Mouse (Mus musculus) midbrain, embryonic 10.5 days (tissue): ENCODE measurements at regions not wholly inside any gene's neighbourhood (a gene's known extent, or its start where the extent isn't known, plus 50 kb on each side); places are given as distances from the start of the nearest gene placed in this dataset.

Experiments used
- DNase-seq: peaks from one replicate; pipeline ENCODE4 v3.0.0-alpha.2; 2017; ENCODE audit warnings: low spot score
- H3K27ac ChIP-seq: fragments of 300-500 bp; sonication (generic); replicated peaks from 2 replicates; pipeline ENCODE4 v1.5.1; 2016; ENCODE audit warnings: mild to moderate bottlenecking
- H3K27me3 ChIP-seq: fragments of 300-500 bp; sonication (generic); 2 replicates; pipeline ENCODE4 v1.6.1; 2016; ENCODE audit warnings: low read depth, mild to moderate bottlenecking; ENCODE audit not compliant: poor library complexity, severe bottlenecking
- H3K36me3 ChIP-seq: fragments of 300-500 bp; sonication (generic); 2 replicates; pipeline ENCODE4 v1.6.1; 2016; ENCODE audit warnings: mild to moderate bottlenecking, moderate library complexity
- H3K4me1 ChIP-seq: fragments of 300-500 bp; sonication (generic); 2 replicates; pipeline ENCODE4 v1.6.1; 2016
- H3K4me3 ChIP-seq: fragments of 300-500 bp; sonication (generic); 2 replicates; pipeline ENCODE4 v1.5.1; 2016; ENCODE audit warnings: mild to moderate bottlenecking, moderate library complexity
- H3K9me3 ChIP-seq: fragments of 300-500 bp; sonication (generic); replicated peaks from 2 replicates; pipeline ENCODE4 v1.6.1; 2016; ENCODE audit warnings: mild to moderate bottlenecking
- WGBS: fragments of 180-500 bp; shearing (Covaris S2); methylation state at CpG from one replicate; pipeline ENCODE4 v1.1.7; 2016; 5-methylcytosine and 5-hydroxymethylcytosine counted together

DNA sequence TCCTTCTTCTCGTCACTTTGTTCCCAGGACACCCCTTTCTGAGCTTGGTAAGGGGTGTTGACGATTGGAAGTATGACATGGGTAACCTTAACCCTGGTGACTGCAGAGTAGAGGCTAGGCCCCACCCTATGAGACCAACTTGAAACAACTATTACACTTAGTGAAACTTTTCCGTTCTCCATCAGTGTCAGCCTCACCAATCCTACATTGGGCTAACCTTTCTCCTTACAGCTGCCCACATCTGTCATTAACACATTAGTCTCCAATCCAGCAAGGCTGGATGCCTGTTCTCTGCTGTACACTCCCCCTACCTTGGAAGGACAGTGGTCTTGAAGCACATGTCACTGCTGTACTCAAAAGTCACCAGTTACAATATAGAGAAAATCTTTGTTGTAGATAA, 186.9 kb downstream of the Thbs2 start:
- Histone ChIP-seq H3K4me1 (no peaks in the 10 kb centered on the region), H3K27me3 (no peaks in the 10 kb centered on the region), H3K27ac (no peak overlapping the region), H3K36me3 (no peaks in the 10 kb centered on the region), H3K4me3 (no peak overlapping the region), H3K9me3 (no peaks in the 10 kb centered on the region)
- DNase-seq: no peak
- 88% methylated on average over 3 of the region's 3 CpGs for WGBS

DNA sequence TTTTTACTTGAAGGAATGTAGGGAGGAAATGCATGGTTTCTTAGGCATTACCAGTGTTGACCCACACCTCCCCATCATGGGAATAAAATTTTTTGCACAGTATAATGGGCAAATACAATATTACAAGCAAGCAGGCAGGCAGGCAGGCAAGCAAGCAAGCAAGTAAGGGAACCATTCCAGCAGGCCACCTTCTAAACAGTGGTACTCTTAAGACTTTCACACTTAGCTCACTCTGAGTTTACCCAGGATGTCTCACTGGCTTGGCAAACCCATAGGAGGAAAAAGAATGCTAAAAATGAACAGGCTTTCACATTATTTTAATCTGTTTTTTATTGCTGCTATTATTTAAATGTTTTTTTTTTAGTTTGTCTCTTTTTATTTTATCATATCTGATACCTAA, 187.9 kb downstream of the Thbs2 start:
- H3K27me3 ChIP-seq: no peaks in the 10 kb centered on the region
- H3K4me3 ChIP-seq: no peak overlapping the region
- DNase-seq: no peak
- H3K36me3 ChIP-seq: no peaks in the 10 kb centered on the region
- no peak overlapping the region for H3K27ac ChIP-seq
- no peaks in the 10 kb centered on the region for H3K9me3 ChIP-seq
- H3K4me1 ChIP-seq: no peaks in the 10 kb centered on the region

DNA sequence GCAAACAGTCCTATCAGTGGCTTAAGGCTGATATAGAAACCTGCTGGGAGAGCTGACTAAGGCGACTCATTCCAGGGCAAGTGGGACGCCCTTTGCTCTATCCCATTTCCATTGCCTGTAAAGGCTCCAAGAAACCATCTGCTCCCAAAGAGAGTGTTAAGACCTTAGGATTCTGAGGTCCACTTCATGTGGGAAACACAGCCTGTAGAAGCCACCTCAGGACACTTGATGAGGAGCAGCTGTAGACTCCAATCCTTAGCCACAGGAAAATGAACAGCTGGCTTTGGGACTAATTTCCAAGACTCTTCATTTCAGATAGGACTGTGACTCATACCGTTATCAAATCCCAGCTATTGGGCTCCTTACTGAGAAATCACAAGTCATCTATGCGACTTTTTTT, 188.6 kb downstream of the Thbs2 start:
- no peak for DNase-seq

DNA sequence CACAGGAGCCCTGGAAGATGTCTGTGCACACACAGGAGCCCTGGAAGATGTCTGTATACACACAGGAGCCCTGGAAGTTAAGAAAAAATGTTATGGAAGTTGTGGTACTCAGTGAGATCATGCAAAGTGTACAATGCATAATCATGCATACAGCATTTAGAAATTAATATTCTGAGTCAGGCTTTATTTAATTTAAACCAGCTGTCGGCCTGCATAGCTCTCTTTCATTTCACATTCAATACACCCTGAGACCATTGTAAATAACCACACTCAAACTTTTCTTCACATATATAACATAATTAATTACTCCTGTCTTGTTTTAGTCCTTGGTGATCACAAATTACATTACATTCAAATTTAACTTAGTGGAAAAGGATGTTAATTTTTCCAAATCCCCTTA, 190.4 kb downstream of the Thbs2 start:
- 95% methylated on average over 1 of the region's 1 CpGs for WGBS
- Histone ChIP-seq H3K27ac (no peak overlapping the region), H3K4me3 (no peak overlapping the region), H3K36me3 (no peaks in the 10 kb centered on the region), H3K4me1 (no peaks in the 10 kb centered on the region), H3K27me3 (no peaks in the 10 kb centered on the region), H3K9me3 (no peaks in the 10 kb centered on the region)
- DNase-seq: no peak

More for the DNA sequence above, 188.6 kb downstream of the Thbs2 start:
- H3K36me3 ChIP-seq: no peaks in the 10 kb centered on the region
- no peaks in the 10 kb centered on the region for H3K9me3 ChIP-seq
- 83% methylated on average over 4 of the region's 4 CpGs for WGBS
- H3K27me3 ChIP-seq: no peaks in the 10 kb centered on the region
- H3K4me3 ChIP-seq: no peak overlapping the region
- no peaks in the 10 kb centered on the region for H3K4me1 ChIP-seq
- no peak overlapping the region for H3K27ac ChIP-seq

DNA sequence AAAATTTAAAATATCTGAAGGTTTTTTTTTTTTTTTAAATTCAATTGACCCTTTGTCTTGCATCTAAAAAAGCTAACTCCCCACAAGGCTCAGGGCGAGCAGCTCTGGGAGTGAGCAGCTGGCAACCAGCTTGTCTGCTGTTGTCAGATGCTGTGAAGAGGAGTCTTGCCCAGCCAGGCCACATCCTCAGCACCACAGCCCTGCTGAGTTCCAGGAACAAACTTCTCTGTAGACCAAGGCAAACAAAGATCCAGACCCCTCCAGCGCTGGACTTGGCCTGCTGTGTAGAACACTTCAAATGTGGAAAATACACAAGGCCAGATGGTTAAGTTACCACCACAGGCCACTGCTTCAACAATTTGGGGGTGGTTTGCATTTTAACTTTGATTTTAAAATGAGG, 192.7 kb downstream of the Thbs2 start:
- 82% methylated on average over 2 of the region's 2 CpGs for whole genome bisulfite sequencing

DNA sequence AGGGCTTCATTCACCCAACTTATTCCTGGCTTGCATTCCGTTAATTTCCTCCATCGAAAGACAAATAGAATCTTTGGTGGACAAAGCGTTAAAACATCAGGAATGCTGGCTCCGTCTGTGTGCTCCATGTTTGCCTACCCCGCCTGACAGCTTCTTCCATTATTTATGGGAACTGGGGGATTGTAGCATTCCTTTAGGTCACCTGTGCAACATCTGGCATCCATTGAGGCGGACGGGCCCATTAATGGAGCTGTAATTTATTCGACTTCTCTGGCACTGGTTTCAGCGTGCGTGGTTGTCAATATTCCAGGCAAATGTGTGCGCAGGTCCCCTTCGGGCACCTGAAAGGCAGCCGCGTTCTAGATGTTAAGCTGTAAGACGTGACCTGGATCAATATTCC, 196.9 kb downstream of the Thbs2 start:
- WGBS: 89% methylated on average over 15 of the region's 15 CpGs
- H3K27me3 ChIP-seq: no peaks in the 10 kb centered on the region
- H3K4me3 ChIP-seq: no peak overlapping the region
- no peaks in the 10 kb centered on the region for H3K36me3 ChIP-seq
- no peaks in the 10 kb centered on the region for H3K9me3 ChIP-seq
- DNase-seq: no peak
- no peak overlapping the region for H3K27ac ChIP-seq
- peaks cover 10% of the 10 kb centered on the region; the same call in 1 of the 2 replicates for H3K4me1 ChIP-seq

More for the DNA sequence above, 192.7 kb downstream of the Thbs2 start:
- Histone ChIP-seq H3K9me3 (no peaks in the 10 kb centered on the region), H3K27ac (no peak overlapping the region), H3K4me1 (0 out of 2 replicates have a peak, but pooled peaks cover 5% of the 10 kb centered on the region), H3K4me3 (no peak overlapping the region), H3K36me3 (no peaks in the 10 kb centered on the region), H3K27me3 (no peaks in the 10 kb centered on the region)
- no peak for DNase-seq

DNA sequence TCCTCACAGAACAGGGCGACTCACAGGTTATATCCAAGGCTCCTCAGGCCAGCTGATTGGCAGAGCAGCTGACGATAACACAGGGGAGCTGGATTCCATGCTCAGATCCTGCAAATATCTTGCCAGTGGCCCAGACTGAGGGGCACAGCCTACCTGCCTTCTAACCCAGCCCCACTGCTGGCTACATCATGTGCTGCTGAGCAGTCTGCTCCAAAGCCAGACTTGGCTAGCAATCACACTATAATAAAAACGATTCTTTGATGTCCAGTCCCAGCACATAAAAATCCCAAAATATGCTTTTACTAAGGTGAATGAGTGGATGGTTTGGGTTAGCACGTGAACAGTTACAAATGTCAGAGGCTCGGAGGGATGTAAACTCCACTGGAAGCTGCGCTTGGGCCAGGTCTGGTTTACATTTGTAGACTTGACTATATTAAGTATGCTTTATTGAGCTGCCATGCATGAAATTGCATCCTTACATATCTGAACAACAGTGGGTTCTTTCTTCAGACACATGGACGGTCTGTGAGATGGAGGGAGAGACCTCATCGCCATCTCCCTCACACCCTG, 200.2 kb downstream of the Thbs2 start:
- no peaks in the 10 kb centered on the region for H3K9me3 ChIP-seq
- H3K27me3 ChIP-seq: no peaks in the 10 kb centered on the region
- H3K4me3 ChIP-seq: no peak overlapping the region
- no peaks in the 10 kb centered on the region for H3K36me3 ChIP-seq
- DNase-seq: no peak
- H3K4me1 ChIP-seq: peaks cover 10% of the 10 kb centered on the region; the same call in 1 of the 2 replicates
- H3K27ac ChIP-seq: no peak overlapping the region
- 85% methylated on average over 8 of the region's 8 CpGs for WGBS

DNA sequence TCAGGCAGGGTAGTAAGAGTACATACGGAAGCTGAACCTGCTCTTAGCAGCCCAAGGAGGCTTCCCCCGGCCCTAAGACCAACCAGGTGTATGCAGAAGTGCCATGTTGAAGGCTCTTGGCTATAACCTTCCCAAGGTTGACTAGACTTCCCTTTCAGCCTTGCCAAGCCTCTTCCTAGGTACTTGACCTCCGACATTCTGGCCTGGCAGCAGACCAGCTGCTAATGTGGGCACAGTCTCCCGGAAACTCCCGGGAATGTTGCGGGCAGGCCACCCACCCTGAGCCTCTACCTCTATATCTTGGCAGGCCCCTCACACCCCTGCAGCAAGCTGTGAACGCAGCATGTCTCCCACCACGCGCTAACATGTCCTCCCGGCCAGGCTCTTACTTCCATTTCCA, 201.1 kb downstream of the Thbs2 start:
- Histone ChIP-seq H3K4me3 (no peak overlapping the region), H3K27me3 (no peaks in the 10 kb centered on the region), H3K9me3 (no peaks in the 10 kb centered on the region), H3K36me3 (no peaks in the 10 kb centered on the region), H3K27ac (no peak overlapping the region), H3K4me1 (peaks cover 10% of the 10 kb centered on the region; the same call in 1 of the 2 replicates)
- no peak for DNase-seq
- 85% methylated on average over 10 of the region's 10 CpGs for WGBS

DNA sequence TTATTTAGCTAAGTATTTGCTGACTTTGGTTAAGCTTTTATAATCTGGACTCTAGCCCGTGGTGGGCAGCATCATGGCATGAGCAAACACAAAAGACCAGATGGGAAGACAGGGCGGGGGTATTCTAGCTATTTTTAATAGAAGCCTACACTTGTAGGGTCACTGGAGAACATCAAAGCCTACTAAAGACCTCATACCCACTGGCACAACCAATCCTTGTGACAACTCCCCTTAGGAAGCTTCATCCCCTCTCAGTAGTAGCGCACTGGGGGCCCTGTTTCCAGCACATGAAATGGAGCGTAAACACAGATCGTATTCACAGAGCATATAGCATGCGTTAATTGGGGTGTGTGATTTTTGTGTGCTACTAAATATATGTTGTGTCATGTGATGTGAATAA, 202.4 kb downstream of the Smoc2 start:
- DNase-seq: no peak
- Histone ChIP-seq H3K27me3 (no peaks in the 10 kb centered on the region), H3K27ac (no peak overlapping the region), H3K4me3 (no peak overlapping the region), H3K9me3 (no peaks in the 10 kb centered on the region), H3K36me3 (no peaks in the 10 kb centered on the region), H3K4me1 (no peaks in the 10 kb centered on the region)
- 72% methylated on average over 6 of the region's 6 CpGs for WGBS

DNA sequence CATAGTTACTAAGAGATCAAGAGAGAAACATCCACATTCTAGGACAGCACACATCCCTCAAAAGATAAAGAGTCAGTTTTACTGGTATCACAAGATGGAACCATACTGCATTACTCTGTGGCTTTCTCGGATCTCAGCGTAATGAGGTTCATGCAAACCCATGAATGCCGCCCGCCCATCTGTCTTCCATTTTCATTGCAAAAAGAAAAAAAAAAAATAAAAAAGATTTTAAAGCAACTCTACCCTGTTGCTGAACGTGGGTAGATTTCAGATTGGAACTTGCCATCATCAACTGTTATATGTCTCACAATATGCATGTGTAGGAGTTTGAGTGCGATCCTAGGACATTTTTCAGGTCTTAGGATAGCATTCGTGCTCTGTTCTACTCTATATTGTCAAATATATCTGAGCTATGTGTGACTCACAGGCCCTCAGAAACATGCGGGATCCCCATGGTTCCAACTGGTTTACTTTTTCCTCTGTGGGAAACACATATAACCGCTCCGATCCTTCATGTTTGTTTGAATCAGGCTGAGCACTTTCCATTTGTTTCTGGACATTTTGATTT, 199.7 kb downstream of the Smoc2 start:
- H3K9me3 ChIP-seq: no peaks in the 10 kb centered on the region
- H3K27me3 ChIP-seq: no peaks in the 10 kb centered on the region
- H3K36me3 ChIP-seq: no peaks in the 10 kb centered on the region
- WGBS: 93% methylated on average over 10 of the region's 10 CpGs
- no peak overlapping the region for H3K27ac ChIP-seq
- no peak for DNase-seq
- peaks cover 15% of the 10 kb centered on the region for H3K4me1 ChIP-seq
- no peak overlapping the region for H3K4me3 ChIP-seq

DNA sequence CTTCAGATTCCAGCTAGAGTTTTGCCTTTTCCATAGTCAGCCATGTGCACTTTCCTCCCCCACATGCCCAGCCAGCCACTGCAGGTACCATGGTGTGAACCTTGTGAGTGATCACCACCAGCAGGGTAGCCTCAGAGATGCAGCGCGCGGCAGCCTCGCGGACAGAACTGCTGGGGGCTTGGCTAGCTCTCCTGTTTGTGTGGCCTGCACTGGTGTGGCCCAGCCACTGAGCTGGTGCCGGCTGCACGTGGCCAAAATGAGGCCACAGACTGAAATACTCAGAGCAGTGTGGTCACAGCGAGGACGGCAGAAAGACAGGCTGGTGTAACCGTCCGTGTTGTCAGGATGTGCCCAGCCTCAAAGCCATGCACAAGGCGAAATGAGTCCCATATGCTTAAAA, 197.4 kb downstream of the Smoc2 start:
- 81% methylated on average over 12 of the region's 12 CpGs for WGBS
- H3K9me3 ChIP-seq: no peaks in the 10 kb centered on the region
- H3K4me3 ChIP-seq: no peak overlapping the region
- no peaks in the 10 kb centered on the region for H3K27me3 ChIP-seq
- peaks cover 15% of the 10 kb centered on the region for H3K4me1 ChIP-seq
- H3K27ac ChIP-seq: no peak overlapping the region
- DNase-seq: no peak
- no peaks in the 10 kb centered on the region for H3K36me3 ChIP-seq

DNA sequence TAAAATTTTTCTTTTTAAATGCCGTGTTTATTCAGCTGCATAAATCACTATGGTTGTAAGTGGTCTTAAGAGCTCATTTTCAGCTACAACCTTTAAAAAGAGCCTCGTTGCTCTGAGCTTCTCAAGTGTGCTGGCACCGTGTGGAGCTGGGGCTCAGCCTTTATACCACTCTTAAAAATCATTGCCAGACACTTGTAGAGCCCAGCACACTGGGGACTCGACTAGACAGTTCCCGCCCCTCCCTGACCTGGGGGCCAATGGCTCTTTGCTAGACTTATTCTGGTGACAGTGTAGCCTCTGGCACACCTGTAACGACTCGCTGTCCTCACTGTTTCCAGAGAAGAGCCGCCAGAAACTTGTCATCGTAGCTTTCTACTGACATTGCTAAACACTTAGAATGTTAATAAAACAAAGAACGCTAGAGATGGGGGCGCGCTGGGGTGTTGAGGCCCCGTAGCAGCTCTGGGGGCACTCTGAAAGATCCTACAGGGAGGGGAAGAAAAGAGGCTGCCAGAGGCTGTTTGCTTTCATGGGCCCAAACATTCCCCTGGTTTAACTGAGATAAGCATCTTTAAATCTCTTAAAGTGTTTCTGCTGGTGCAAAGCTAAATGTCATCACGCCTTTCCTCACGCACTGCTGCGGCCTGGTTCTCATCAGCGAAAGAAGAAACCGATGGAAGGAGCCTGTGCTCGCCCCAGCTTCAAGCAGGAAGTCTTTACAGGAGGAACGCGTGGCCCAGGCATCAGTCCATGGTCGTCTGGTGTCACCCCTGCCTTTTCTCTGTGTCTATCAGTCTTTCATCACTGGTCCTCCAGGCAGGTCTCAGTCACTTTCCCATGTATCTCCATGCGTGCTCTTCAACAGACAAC, 196.7 kb downstream of the Smoc2 start:
- WGBS: 69% methylated on average over 23 of the region's 23 CpGs
- Histone ChIP-seq H3K9me3 (no peaks in the 10 kb centered on the region), H3K4me3 (no peak overlapping the region), H3K36me3 (no peaks in the 10 kb centered on the region), H3K27me3 (no peaks in the 10 kb centered on the region), H3K4me1 (peaks cover 15% of the 10 kb centered on the region), H3K27ac (no peak overlapping the region)
- no peak for DNase-seq

DNA sequence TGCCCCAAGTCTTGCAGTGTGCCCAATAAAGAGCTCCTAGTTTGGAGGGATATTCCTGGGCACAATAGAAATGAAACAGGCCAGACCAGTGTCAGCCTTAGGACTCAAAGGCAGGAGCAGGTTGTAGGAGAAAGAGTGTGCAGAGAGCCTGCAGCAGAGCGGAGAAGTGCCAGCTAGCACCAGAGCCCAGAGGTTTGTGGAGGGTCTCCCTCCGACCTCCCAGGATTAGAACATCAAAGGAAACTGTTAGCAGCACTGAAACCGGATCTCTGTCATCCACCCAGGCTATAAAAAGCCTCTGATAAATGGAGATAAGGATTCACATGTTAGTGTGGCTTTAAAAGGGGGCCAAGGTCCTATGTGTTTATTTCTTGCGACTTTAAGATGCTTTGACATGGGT, 196.0 kb downstream of the Smoc2 start:
- H3K9me3 ChIP-seq: no peaks in the 10 kb centered on the region
- no peak overlapping the region for H3K4me3 ChIP-seq
- H3K27ac ChIP-seq: no peak overlapping the region
- peaks cover 20% of the 10 kb centered on the region for H3K4me1 ChIP-seq
- no peaks in the 10 kb centered on the region for H3K36me3 ChIP-seq
- DNase-seq: no peak
- WGBS: 27% methylated on average over 4 of the region's 4 CpGs
- no peaks in the 10 kb centered on the region for H3K27me3 ChIP-seq
